Mouse (Mus musculus) kidney, postnatal 10 days (tissue): Measurements from ENCODE around the gene Tceanc2.
"Not testable (repeated sequence)": the region's sequence is repeated elsewhere in the genome, so short reads cannot be mapped to it uniquely, and the experiment has no call there.

Source experiments
- DNase-seq: peaks from one replicate; pipeline ENCODE4 v3.0.0; 2021; ENCODE audit warnings: mixed read lengths

Gene Tceanc2

DNA sequence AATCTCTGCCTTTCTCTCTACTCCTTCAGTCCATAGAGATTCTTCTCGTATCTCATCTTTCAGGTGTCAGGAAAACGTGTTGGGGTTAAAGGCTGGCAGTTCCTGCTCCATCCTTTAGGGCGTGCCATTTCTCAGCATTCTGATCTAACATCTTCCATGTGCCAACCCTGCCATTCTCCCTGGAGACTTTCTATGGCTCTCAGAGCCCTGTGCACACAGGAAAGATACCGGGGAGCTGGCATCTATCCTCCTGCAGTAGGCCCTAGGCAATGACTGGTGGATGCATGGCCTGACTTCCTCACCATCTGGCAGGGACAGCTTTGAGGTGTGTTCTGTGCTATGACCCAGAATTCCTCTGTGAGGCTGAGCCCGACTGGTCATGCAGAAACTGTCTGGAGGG is 53.8 kb downstream of the Tceanc2 start:
- DNase-seq, result no peak

DNA sequence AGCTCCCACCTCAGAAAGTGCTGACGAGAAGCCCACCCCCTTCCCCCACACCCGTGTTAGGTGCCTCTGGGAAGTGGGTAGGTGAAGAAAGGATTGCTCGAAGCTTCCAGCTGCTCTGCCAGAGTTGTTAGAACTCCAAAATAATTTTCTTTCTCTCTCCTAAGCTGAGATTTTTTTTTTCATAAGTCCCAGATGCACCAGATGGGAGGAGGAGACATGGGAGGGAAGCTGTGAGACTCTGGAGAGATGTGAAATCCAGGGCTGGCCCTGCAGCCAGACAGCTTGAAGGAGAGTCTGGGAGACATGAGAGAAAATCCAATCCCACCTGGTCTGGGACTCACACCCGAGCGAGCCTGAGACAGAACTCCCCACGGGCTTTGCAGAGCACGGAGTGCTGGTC is 54.5 kb downstream of the Tceanc2 start:
- DNase-seq, result no peak

DNA sequence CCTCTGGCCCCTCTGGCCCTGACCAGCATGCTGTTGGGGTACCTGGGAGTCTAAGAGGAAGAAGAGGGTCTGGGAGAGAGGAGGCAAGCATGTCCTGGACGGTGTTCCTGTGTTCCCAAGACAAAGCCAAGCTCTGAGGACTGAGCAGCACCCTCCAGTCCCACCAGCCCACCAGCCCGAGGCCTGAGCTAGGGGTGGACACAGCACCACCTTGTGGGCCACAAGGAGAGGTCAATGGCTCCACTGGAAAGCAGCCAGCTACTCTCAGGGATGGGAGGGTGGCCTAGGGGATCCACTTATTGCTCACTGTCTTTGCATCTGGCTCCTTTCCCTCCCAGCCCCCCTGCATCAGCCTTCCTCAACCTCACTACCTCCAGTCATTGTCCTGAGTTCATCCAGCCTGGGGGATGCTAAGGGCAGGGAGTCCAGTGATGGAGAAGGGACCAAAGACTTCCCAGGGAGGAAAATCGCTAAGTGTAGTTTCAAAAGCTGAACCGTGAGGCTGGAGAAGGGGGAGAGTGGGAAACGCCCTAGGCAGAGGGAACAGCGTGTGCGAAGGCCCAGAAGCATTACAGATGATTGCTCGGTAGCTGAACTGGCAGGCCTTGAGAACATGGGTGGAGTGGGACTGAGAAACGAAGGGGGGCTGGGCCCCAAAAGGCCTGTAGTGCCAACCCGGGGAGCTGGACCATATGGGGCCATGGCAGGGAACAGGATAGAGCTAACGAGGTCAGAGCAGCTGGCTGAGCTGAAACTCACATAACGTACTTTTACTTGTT is 57.6 kb downstream of the Tceanc2 start:
- DNase-seq, result peak; percentile 73

DNA sequence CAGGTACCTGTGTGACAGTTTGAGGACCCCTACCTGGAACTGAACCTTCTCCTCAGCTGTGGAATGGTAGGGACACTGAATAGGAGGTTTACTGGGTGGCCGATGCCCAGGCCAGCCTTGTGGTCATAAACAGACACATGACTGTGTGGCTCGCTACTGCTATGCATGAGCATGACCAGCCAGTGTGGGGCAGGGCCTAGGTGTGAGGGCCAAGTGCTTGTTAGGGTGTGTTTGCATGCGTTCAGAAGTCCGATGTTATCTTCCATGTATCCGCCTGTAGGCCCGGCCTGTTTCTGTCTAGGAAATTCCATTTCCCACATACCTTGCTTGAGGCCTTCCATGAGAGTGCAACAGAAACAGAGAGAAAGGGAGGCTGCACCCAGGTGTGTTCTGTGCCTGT is 58.2 kb downstream of the Tceanc2 start:
- DNase-seq, result no peak

DNA sequence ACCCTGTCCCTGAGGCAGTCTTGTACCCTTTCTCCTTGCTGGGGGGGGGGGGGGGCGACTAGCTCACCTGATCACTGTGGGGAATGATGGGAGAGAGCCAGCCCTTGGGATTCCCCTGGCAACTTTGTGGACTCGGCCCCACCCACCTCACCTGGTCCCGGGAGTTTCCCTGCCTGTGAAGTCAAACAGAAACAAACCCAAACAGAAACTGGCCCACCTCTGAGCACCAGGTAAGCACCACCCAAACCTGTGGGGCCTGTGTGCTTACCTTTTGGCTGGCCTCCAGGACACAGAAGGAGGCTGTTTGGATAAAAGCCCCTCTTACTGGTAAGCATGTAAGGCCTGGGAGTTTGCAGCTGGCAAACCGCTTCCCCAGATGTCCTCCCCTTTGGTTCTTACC is 59.9 kb downstream of the Tceanc2 start:
- DNase-seq, result peak; percentile 27

DNA sequence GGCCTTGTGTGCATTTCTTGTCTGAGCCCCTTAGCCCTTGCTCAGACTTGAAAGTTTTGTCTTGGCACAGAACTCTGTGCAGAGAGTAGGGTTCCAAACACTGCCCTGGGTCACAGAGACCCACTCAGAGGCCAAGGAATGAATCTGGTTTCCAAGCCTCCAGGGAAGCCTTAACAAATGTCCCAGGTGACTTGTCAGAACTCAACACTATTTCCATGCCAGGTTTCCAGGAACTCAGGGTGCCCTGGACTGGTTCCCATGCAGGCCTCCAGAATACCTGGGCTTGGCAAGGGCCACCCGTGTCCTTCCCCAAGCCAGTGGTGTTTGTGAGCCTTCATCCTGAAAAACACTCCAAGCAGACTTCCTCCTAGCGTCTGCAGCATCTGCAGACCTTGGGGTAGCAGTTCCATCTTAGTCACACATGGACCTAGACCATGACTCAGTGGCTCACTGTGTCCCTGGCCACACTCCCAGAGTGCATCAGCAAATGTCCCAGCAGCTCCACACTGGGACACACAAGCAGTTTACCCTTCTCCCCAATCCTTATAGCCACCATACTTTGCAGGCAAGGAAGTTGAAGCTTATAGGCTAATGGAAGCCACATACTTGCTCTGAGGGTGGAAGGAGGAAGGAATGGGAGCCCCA is 61.1 kb downstream of the Tceanc2 start:
- no peak for DNase-seq

DNA sequence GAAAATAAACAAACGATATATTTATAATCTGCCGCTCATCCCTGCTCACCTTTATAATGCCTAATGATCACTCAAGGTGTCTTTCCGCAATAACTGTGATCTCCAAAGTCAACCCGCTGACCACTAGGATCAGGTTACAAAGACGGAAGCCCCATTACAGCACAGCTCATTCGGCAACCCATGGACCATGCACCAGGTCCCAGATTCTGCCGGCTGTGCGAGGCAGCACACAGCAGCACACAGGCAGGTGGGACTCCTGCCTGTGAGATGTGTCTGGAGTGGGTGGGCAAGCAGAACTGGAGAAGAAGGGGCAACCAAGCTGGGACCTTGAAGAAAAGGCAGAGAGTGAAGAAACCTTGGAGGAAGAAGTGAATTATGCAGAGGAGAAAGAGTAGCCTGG is 64.6 kb downstream of the Tceanc2 start:
- no peak for DNase-seq

DNA sequence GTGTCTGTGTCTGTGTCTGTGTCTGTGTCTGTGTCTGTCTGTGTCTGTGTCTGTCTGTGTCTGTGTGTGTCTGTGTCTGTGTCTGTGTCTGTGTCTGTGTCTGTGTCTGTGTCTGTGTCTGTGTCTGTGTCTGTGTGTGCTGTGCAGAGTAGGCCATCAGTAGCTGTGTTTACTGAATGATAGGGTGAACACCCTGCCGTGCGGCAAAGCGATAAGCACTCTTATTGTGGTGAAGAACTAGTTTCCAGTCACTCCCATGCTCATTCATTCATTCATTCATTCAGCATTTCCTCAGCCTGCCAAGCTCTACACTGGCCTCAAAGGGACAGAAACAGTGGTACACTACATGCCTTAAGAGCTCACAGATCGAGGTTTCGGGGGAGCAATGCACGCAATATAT is 69.7 kb downstream of the Tceanc2 start:
- not testable (repeated sequence) for DNase-seq

DNA sequence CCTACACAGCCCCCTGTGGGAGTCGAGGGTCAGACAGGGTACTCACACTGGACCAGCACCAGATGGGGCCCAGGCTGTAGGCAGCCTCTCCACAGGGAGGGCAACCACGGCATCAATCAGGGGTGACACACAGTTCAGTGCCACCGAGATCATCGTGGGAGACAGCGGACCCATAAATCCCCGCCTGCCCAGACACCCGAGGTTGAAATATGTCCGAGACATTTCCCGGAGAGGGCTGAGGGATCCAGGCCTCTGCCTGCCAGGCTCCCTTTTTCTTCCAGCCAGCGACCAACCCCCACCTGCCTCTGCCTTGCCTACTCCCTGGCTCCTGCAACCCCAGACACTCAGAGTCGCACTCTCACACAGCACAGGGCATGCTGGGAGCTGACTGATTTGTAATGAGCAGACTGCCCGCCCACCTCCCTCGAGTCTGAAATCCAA is 70.6 kb downstream of the Tceanc2 start:
- DNase-seq, result peak; percentile 56

DNA sequence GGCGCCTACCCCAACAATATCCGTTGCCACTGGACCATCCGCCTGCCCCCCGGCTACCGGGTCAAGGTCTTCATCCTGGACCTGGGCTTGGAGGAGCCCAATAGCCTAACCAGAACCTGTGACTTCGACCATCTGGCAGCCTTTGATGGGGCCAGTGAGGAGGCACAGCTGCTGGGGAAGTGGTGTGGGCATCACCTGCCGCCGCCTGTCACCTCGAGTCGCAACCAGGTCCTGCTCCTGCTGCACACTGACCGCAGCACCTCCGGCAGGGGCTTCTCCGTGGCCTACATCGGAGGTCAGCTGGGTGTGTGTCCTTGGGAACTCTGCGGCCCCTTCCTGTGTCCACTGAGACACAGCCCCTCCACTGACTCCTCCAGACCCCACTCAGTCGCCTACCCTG is 72.1 kb downstream of the Tceanc2 start:
- DNase-seq, result no peak

DNA sequence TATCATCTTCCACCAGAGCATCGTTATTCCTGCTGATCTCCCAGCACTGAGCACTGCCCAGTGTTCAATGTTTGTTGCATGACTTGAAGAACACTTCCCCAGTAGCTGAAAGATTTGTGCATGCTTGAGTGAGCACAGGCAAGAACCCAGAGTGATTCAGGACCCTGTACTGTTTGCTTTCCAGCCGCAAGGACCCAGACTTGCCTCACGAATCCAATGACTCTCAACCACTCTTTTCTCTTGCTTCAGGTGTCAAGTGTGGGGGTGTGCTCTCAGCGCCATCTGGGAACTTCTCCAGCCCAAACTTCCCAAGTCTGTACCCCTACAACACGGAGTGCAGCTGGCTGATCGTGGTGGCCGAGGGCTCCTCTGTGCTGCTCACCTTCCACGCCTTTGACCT is 76.7 kb downstream of the Tceanc2 start:
- DNase-seq, result no peak

DNA sequence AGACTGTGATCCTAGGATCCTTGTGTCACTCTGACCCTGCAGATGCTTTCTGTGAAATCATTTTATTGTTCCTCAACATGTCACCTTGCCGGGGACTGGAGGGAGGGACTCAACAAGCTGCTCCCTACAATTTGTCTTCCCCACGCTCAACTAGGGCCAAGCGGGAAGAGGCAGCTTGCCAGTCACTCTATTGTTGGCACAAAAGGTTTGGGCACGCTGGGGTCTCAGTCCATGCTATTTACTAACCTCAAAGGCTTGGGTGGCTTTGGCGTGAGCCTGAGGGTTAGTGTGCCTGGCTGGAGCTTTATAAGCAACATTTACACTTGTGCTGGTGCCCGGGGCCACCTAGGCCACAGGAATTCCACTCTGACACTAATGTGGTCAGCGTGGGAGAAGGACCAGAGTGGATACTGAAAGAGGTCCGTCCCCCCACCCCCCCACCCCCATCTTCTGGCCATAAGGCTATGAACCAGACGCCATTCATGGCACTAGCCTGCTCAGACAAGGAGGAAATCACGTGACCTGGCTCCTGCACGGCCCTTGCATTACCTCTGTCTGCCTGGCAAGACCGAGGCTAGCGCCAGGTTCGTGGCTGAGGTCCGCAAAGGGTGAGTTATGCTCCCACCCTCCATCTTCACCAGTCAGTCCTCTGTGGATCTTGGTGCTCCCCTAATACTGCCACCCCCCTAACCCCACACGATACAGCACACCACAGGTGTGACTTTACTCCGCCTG is 80.0 kb downstream of the Tceanc2 start:
- DNase-seq, result no peak

DNA sequence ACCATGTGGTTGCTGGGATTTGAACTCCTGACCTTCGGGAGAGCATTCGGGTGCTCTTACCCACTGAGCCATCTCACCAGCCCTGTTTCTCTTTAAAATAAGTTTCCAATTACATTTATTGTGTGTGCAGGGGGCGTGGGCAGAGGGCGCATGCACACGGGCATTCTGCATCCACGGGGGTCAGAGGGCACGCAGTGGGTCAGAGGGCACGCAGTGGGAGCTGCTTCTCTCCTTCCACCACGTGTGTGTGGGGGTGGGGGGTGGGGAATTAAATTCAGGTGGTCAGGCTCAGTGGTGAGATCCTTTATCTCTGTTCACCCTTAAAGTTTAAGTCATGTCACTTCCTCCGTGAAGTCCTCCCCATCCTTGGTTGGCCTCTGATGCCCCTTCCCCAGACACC is 80.5 kb downstream of the Tceanc2 start:
- no peak for DNase-seq

DNA sequence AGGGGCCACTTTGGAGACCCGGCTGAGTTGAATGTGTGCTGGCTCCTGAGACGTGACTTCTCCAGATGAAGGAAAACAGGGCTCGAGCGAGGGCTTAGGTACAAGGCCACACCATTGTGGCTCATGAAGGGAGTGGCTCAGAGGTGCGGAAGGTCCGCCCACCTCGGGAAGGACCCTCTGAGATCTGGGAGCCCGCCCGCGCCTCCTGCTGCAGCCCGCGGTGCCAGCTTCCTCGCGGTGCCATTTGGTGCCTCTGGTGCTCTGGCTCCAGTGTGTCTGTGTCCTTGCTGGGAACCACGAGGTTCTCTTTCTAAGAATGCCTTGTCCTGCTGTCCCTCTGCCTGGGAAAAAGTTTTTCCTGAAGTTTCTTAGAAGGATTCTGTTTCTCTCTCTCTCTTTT is 81.0 kb downstream of the Tceanc2 start:
- DNase-seq, result no peak

DNA sequence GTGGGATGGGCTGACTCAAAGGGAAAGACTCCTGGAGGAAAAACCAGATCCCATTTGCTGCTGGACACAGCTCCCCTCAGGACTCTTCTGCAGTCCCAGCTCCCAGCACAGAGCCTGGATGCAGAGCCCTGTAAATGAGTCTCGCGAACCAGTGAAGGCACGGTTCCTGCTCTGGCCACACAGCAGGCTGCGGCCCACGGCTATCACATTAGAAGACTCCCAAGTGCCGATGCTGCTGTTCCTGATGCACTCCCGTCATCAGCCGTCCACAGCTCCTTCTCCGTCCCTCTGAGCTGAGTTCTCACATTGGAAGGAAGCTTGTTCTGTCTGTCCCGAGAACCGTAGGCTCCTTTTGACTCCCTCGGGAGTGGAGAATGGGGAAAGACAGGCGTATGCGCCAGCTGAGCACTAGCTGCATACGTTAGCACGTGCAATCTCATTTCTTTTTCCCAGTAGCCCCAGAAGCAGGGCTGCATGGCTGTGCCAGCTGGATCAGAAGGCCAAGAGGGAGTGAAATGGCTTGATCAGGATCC is 82.0 kb downstream of the Tceanc2 start, which contains the start of gene Cdcp2:
TSS of gene Cdcp2 (plus strand) at position 51 of the 533 bp plus-strand sequence.
- DNase-seq, result no peak

DNA sequence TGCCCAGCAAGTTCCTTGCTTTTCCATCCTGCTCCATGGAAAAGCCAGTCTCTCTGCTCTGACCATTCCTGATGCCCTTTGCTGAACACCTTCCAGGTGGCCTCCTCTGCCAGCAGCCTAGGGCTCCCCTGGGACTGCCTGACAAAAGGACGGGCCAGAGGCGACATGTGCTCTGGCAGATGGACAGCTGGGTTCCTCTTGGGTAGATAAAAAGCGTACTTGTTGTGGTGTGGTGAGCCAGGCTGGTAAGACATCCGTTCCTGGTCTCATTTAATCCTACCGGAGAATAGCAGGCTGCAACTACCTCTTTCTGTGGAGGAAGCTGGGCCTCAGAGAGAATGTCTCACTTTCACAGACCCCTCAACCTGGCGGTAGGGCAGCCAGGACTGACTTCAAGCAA is 82.9 kb downstream of the Tceanc2 start:
- DNase-seq, result no peak

DNA sequence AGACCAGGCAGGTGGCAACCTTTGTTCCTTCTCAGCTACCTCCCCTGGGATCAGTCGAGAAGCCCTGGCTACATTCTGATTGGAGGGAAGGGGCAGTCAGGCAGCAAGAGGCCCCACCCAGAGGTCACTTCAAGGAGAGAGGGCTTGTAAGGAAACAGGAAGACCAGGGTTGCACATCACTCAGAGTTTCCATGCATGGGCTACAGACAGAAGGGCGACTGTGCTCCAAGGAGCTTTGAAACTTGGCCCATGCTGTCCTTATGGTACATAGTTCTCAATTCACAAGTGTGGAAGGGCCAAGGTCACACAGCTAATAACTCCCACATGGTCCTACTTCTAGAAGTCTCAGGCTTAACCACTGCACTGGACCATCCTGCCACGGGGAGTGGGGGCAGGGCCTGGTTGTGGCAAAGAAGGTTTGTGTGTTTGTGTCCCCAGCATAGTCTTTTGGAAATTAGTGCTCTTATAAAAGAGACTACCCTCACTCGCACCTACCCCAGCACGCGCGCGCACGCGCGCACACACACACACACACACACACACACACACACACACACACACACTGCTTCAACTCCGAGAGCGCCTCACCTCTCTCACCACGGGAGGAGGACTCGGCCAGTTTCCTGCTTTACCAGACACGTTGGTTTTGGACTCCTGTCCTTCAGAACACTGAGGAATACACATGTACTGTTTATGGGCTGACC is 84.3 kb downstream of the Tceanc2 start:
- no peak for DNase-seq

DNA sequence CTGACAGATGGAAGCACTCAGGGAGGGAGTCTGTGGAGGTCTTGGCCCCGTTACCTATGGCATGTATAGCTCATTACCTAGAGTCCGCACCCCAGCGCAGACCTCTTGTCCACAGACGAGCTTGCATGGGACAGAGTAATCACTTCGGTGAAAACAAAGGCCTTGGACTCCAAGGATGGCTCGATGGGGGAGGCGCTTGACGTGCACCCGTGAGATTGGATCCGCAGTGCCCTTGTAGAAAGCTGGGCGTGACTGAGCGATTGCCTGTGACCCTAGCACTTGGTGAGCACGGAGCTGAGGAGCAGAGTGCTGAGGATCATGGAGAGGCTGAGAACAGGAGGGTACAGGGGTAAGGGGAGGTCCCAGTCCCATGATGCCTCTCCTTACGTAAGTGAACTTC is 87.2 kb downstream of the Tceanc2 start:
- no peak for DNase-seq

DNA sequence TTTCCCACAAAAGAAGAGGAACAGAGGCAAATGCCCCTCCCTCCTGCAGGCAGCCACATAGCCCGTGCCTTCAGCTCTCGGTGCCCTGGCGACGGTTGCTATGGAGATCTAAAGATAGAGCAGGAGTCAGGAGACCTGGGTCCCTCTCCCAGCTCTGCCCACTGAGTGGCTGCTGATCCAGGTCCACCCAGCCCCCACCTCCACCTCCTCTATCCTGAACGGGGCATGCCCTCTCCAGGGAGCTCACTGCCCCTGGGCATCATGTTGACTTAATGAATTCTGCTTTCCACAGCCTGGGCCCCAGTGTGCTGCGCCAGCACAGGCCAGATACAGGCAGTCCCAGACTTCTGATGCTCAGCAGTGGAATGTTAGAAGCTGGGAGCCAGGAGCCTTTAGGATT is 94.1 kb downstream of the Tceanc2 start:
- DNase-seq, result peak; percentile 77

DNA sequence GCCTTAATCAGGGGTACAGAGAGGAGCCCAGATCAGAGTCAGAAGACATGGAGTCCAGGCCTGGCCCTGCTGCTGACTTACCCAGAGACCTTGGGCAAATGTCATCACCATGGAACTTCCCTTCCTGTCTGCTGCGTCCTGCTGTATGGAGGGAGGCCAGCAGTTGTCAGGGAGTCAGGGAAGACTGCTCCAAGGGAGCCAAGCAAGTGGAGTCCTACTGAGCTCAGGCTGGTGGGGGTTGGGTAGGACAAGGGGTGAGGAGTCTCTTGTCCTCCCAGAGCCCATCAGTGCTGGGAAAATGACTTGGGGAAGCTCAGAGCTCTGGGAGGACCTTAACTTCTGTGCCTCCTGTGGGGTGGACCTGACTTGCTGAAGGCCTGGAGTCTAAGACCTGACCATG is 94.6 kb downstream of the Tceanc2 start:
- peak; percentile 46 for DNase-seq
